Mouse (Mus musculus) ovary, adult 18-20 months (tissue): ENCODE data around the gene Rpl13a.
A peak's percentile ranks its signal among the peaks of the same experiment; 100 is the strongest.
"Not testable (repeated sequence)": the region's sequence is repeated elsewhere in the genome, so short reads cannot be mapped to it uniquely, and the experiment has no call there.

Source experiments
- DNase-seq: peaks from one replicate; pipeline ENCODE4 v3.0.0; 2022; ENCODE audit warnings: low spot score, mixed read lengths

Rpl13a gene

GRCm38 (mm10) chr7:45128624-45129246, at the start of gene Rpl13a:
Rpl13a (minus strand) TSS chr7:45128761.
- peak; percentile 99 for DNase-seq

GRCm38 (mm10) chr7:45176356-45176755, 47.8 kb upstream of the Rpl13a start:
- DNase-seq: no peak

- DNase-seq: no peak
Observed at GRCm38 (mm10) chr7:45175929-45176328, 47.4 kb upstream of the Rpl13a start.

GRCm38 (mm10) chr7:45175398-45175797, 46.8 kb upstream of the Rpl13a start:
- DNase-seq: no peak

GRCm38 (mm10) chr7:45174567-45175280, 46.2 kb upstream of the Rpl13a start:
- DNase-seq: no peak

- DNase-seq: not testable (repeated sequence)
Observed at GRCm38 (mm10) chr7:45173772-45174171, 45.2 kb upstream of the Rpl13a start.

- DNase-seq: no peak
Observed at GRCm38 (mm10) chr7:45172974-45173373, 44.4 kb upstream of the Rpl13a start.

GRCm38 (mm10) chr7:45169495-45169894, 40.9 kb upstream of the Rpl13a start:
- no peak for DNase-seq

- no peak for DNase-seq
Observed at GRCm38 (mm10) chr7:45168656-45169055, 40.1 kb upstream of the Rpl13a start.

- DNase-seq: no peak
Observed at GRCm38 (mm10) chr7:45167761-45168445, 39.3 kb upstream of the Rpl13a start.

- no peak for DNase-seq
Observed at GRCm38 (mm10) chr7:45166950-45167401, 38.4 kb upstream of the Rpl13a start.

- no peak for DNase-seq
Observed at GRCm38 (mm10) chr7:45165701-45166100, 37.1 kb upstream of the Rpl13a start.

GRCm38 (mm10) chr7:45164833-45165232, 36.3 kb upstream of the Rpl13a start:
- DNase-seq: no peak

- no peak for DNase-seq
Observed at GRCm38 (mm10) chr7:45163735-45164490, 35.4 kb upstream of the Rpl13a start, which contains the start of gene Slc17a7. Slc17a7 (plus strand) TSS chr7:45163949.

GRCm38 (mm10) chr7:45162996-45163615, 34.5 kb upstream of the Rpl13a start:
- no peak for DNase-seq

- DNase-seq: no peak
Observed at GRCm38 (mm10) chr7:45162551-45162950, 34.0 kb upstream of the Rpl13a start.

- DNase-seq: peak; percentile 86
Observed at GRCm38 (mm10) chr7:45161612-45162473, 33.3 kb upstream of the Rpl13a start.

GRCm38 (mm10) chr7:45160866-45161265, 32.3 kb upstream of the Rpl13a start:
- no peak for DNase-seq

GRCm38 (mm10) chr7:45160316-45160800, 31.8 kb upstream of the Rpl13a start:
- DNase-seq: no peak

GRCm38 (mm10) chr7:45158991-45159390, 30.4 kb upstream of the Rpl13a start:
- no peak for DNase-seq

GRCm38 (mm10) chr7:45157459-45157858, 28.9 kb upstream of the Rpl13a start:
- no peak for DNase-seq
